9 mouse cellular contexts compared by ENCODE assay signal in the genomic region with DNA sequence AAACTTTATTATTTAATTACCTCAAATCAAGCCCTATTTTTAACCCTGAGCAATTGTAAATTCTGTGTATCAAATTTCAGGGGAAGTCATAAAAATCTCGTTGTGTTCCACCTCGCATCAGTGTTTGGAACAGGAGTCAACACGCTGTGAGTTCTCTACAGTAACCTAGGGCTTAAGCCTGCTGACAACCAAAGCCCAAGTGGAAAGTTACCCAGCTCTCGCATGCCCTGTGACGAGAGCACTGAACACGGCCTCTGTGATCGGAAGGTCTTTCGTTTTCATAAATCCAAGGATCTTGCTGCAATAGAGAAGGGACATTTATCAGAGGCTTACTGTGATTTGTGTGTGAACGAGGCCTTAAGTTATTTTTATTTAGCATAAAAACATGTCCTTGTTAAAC.
"Had no signal": no experiment of that assay in that cellular context is flagged by ENCODE, and none has a peak within 500 bp of the region (broad histone marks: within the 10 kb centered on the region; RNA-seq: fewer than 3 reads in every experiment).

No protein-coding gene starts in this region.

- DNase-seq: kidney, postnatal 25 days; layer of hippocampus, adult 9-11 months; liver, embryonic 13.5 days; lung, adult 2 months; lung, postnatal 14 days; lung, postnatal 4 days; midbrain, embryonic 14.5 days; thymus, adult 18-20 months; thymus, postnatal 36 days had no signal
